Mouse (Mus musculus) kidney, adult 2 months (tissue): ENCODE results near the gene Crat. TPM values are rescaled to one million over a fixed set of nuclear protein-coding genes. Genes with fewer than 3 reads are reported as not detected.

ENCODE experiments used
- DNase-seq: peaks from one replicate; pipeline ENCODE4 v3.0.0; 2021
- H3K27ac ChIP-seq: fragments of 200-500 bp; 2 replicates; pipeline ENCODE4 v1.5.1; 2012; ENCODE audit warnings: low read depth, low read length, control low read depth, inconsistent platforms; ENCODE audit not compliant: insufficient read depth
- H3K27me3 ChIP-seq: fragments of 200-500 bp; replicated peaks from 2 replicates; pipeline ENCODE4 v1.6.1; 2012; ENCODE audit warnings: mild to moderate bottlenecking, moderate library complexity, low read length, inconsistent platforms; ENCODE audit not compliant: control insufficient read depth, insufficient read depth
- H3K36me3 ChIP-seq: fragments of 200-500 bp; 2 replicates; pipeline ENCODE4 v1.6.1; 2012; ENCODE audit warnings: mild to moderate bottlenecking, moderate library complexity, low read length, inconsistent platforms; ENCODE audit not compliant: control insufficient read depth, insufficient read depth
- H3K4me1 ChIP-seq: fragments of 200-500 bp; 2 replicates; pipeline ENCODE4 v1.6.1; 2011; ENCODE audit warnings: low read length; ENCODE audit not compliant: control insufficient read depth, insufficient read depth
- H3K4me3 ChIP-seq: fragments of 200-500 bp; 2 replicates; pipeline ENCODE4 v1.5.1; 2011; ENCODE audit warnings: mild to moderate bottlenecking, low read depth, low read length, control low read depth; ENCODE audit not compliant: insufficient read depth
- CTCF ChIP-seq: fragments of 200-500 bp; conservative IDR thresholded peaks from 2 replicates; pipeline ENCODE4 v1.5.1; 2011; ENCODE audit warnings: low read depth, mild to moderate bottlenecking, control low read depth, low read length, moderate library complexity, mixed read lengths; ENCODE audit not compliant: insufficient read depth, insufficient read length
- POLR2A ChIP-seq: fragments of 200-500 bp; IDR thresholded peaks from one replicate; pipeline ENCODE4 v1.6.1; 2011; ENCODE audit warnings: low read depth, low read length, control low read depth
- WGBS: fragments of 180-500 bp; shearing (Covaris S2); methylation state at CpG from one replicate; pipeline ENCODE4 v1.1.7; 2018; 5-methylcytosine and 5-hydroxymethylcytosine counted together
- polyA plus RNA-seq: library from polyadenylated mRNA; depleted of rRNA; stranded (reverse); fragments of >200 nt; gene quantifications from 2 replicates; pipeline ENCODE4 v1.2.3, GENCODE M21; 2012

The Crat gene
- polyA plus RNA-seq, 1 experiment: 214 TPM

- 91% methylated on average over 7 of the region's 7 CpGs for whole genome bisulfite sequencing
Measured at GRCm38 (mm10) chr2:30395757-30396156, 19.9 kb downstream of the Crat start.

DNA sequence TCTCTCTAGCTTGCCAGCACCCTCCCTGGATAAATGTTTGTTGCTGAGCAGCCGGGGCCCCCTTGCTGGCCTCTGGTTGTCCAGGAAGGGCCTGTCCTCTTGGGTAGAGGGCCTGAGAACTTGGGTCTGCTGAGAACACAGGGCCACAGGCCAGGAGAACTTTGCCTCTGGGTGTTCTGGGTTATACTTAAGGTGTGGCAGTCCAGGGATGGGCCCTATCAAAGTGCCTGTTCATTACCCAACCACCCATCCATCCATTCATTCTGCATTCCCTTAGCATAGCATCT lies 22.3 kb downstream of the Crat start:
- 31% methylated on average over 1 of the region's 1 CpGs for WGBS
- peak; percentile 47 for DNase-seq
- H3K27ac ChIP-seq: peak overlapping the region; percentile 3; the same call in 1 of the 2 replicates
- peak overlapping the region; percentile 77 for H3K4me3 ChIP-seq
- H3K36me3 ChIP-seq: no peaks in the 10 kb centered on the region; the same call in none of the 2 replicates
- H3K4me1 ChIP-seq: no peaks in the 10 kb centered on the region; the same call in 1 of the 2 replicates
- no peak for TF ChIP-seq POLR2A
- no peak for TF ChIP-seq CTCF
- no peaks in the 10 kb centered on the region for H3K27me3 ChIP-seq

More at GRCm38 (mm10) chr2:30395757-30396156, 19.9 kb downstream of the Crat start:
- no peak for DNase-seq
- Histone ChIP-seq H3K27me3 (no peaks in the 10 kb centered on the region), H3K4me3 (no peak overlapping the region), H3K27ac (no peak overlapping the region), H3K36me3 (no peaks in the 10 kb centered on the region; the same call in none of the 2 replicates), H3K4me1 (no peaks in the 10 kb centered on the region; the same call in 1 of the 2 replicates)
- TF ChIP-seq POLR2A (no peak), CTCF (no peak)

- peak overlapping the region; percentile 41 for H3K27ac ChIP-seq
- no peaks in the 10 kb centered on the region for H3K27me3 ChIP-seq
- under 1% methylated on average over 54 of the region's 54 CpGs for WGBS
- peak; percentile 90 for DNase-seq
- H3K4me1 ChIP-seq: no peaks in the 10 kb centered on the region; the same call in 1 of the 2 replicates
- TF ChIP-seq POLR2A (no peak), CTCF (no peak)
- H3K4me3 ChIP-seq: peak overlapping the region; percentile 77
- H3K36me3 ChIP-seq: no peaks in the 10 kb centered on the region; the same call in none of the 2 replicates
Measured at GRCm38 (mm10) chr2:30392577-30393369, 22.8 kb downstream of the Crat start.

GRCm38 (mm10) chr2:30392114-30392576 lies 23.5 kb downstream of the Crat start, which contains the start of gene Dolpp1:
TSS of gene Dolpp1 (plus strand) at chr2:30392254.
- Histone ChIP-seq H3K36me3 (no peaks in the 10 kb centered on the region; the same call in 1 of the 2 replicates), H3K27me3 (no peaks in the 10 kb centered on the region), H3K4me3 (peak within 1 kb of the TSS; percentile 77), H3K27ac (peak within 1 kb of the TSS; percentile 41), H3K4me1 (no peaks in the 10 kb centered on the region; the same call in 1 of the 2 replicates)
- peak; percentile 50 for TF ChIP-seq POLR2A
- TF ChIP-seq CTCF: no peak
- peak; percentile 99 for DNase-seq
- WGBS: 1% methylated on average over 40 of the region's 40 CpGs

- Histone ChIP-seq H3K4me3 (no peak overlapping the region), H3K27me3 (no peaks in the 10 kb centered on the region), H3K27ac (no peak overlapping the region), H3K4me1 (no peaks in the 10 kb centered on the region; the same call in 1 of the 2 replicates), H3K36me3 (no peaks in the 10 kb centered on the region)
- 99% methylated on average over 2 of the region's 2 CpGs for WGBS
- no peak for DNase-seq
- TF ChIP-seq CTCF (no peak), POLR2A (no peak)
Measured at GRCm38 (mm10) chr2:30389000-30389399, 26.6 kb downstream of the Crat start.

DNA sequence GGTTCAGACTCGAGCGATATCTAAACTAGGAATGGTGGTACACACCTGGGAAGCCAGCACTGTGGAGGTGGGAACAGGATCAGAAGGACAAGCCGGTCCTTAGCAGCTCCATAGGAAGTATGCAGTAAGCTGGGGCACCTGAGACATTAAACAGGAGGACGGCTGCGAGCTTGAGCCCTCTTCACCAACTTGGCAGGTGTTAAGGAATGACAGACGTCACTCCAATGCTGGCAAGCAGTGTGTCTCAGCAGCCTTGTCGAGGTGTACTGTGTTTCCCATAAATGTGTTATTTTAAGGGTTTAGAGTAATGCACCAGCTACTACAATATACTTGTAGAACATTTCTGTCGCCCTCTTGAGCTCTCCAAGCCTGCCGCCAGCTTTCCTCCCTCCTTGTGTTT lies 28.7 kb downstream of the Crat start:
- WGBS: 84% methylated on average over 9 of the region's 9 CpGs

GRCm38 (mm10) chr2:30385591-30385990 lies 30.0 kb downstream of the Crat start:
- Histone ChIP-seq H3K27me3 (no peaks in the 10 kb centered on the region), H3K4me3 (no peak overlapping the region), H3K36me3 (no peaks in the 10 kb centered on the region), H3K27ac (no peak overlapping the region), H3K4me1 (no peaks in the 10 kb centered on the region)
- TF ChIP-seq POLR2A (no peak), CTCF (no peak)
- no peak for DNase-seq
- WGBS: 73% methylated on average over 4 of the region's 4 CpGs

More for the DNA sequence above, 28.7 kb downstream of the Crat start:
- Histone ChIP-seq H3K36me3 (no peaks in the 10 kb centered on the region), H3K27me3 (no peaks in the 10 kb centered on the region), H3K4me3 (no peak overlapping the region), H3K27ac (no peak overlapping the region), H3K4me1 (no peaks in the 10 kb centered on the region)
- DNase-seq: no peak
- TF ChIP-seq POLR2A: no peak
- TF ChIP-seq CTCF: no peak
